Mouse (Mus musculus): Measurements from ENCODE around the gene Armh4. TPM values are rescaled to one million over a fixed set of nuclear protein-coding genes. Genes with fewer than 3 reads are reported as not detected.
"Not testable (repeated sequence)": the region's sequence is repeated elsewhere in the genome, so short reads cannot be mapped to it uniquely, and the experiment has no call there.

The Armh4 gene
- polyA plus RNA-seq, 1 experiment from 2014 or later: 20.1 TPM

GRCm38 (mm10) chr14:49777539-49777938, 5.6 kb downstream of the Armh4 start:
- not testable (repeated sequence) for H3K9me3 ChIP-seq; DNase-seq (ENCODE audit: extremely low spot score, low spot score); H3K4me3 ChIP-seq; H3K36me3 ChIP-seq (replicated peaks); H3K27me3 ChIP-seq (ENCODE audit: poor library complexity, severe bottlenecking); H3K27ac ChIP-seq
- H3K4me1 ChIP-seq: peaks cover 12% of the 10 kb centered on the region
- 85% methylated on average over 4 of the region's 4 CpGs for WGBS

GRCm38 (mm10) chr14:49771746-49772145, 11.4 kb downstream of the Armh4 start:
- WGBS: 87% methylated on average over 1 of the region's 1 CpGs

GRCm38 (mm10) chr14:49766601-49767000, 16.6 kb downstream of the Armh4 start:
- H3K27me3 ChIP-seq (ENCODE audit: poor library complexity, severe bottlenecking): no peaks in the 10 kb centered on the region
- H3K4me3 ChIP-seq: no peak overlapping the region
- peaks cover 7% of the 10 kb centered on the region for H3K36me3 ChIP-seq (replicated peaks)
- H3K9me3 ChIP-seq: no peaks in the 10 kb centered on the region
- WGBS: 90% methylated on average over 4 of the region's 4 CpGs
- H3K4me1 ChIP-seq: no peaks in the 10 kb centered on the region
- DNase-seq (ENCODE audit: extremely low spot score, low spot score): no peak
- H3K27ac ChIP-seq: no peak overlapping the region

More at GRCm38 (mm10) chr14:49771746-49772145, 11.4 kb downstream of the Armh4 start:
- H3K27ac ChIP-seq: no peak overlapping the region
- no peaks in the 10 kb centered on the region for H3K9me3 ChIP-seq
- H3K36me3 ChIP-seq (replicated peaks): peaks cover 7% of the 10 kb centered on the region
- no peak overlapping the region for H3K4me3 ChIP-seq
- DNase-seq (ENCODE audit: extremely low spot score, low spot score): no peak
- no peaks in the 10 kb centered on the region for H3K27me3 ChIP-seq (ENCODE audit: poor library complexity, severe bottlenecking)
- no peaks in the 10 kb centered on the region for H3K4me1 ChIP-seq

GRCm38 (mm10) chr14:49755845-49756244, 27.3 kb downstream of the Armh4 start:
- 96% methylated on average over 1 of the region's 1 CpGs for WGBS
- no peak for DNase-seq (ENCODE audit: extremely low spot score, low spot score)
- H3K4me3 ChIP-seq: no peak overlapping the region
- 0 out of 2 replicates have a peak, but pooled peaks cover 2% of the 10 kb centered on the region for H3K36me3 ChIP-seq (replicated peaks)
- H3K27me3 ChIP-seq (ENCODE audit: poor library complexity, severe bottlenecking): no peaks in the 10 kb centered on the region
- H3K27ac ChIP-seq: no peak overlapping the region
- no peaks in the 10 kb centered on the region for H3K4me1 ChIP-seq
- no peaks in the 10 kb centered on the region for H3K9me3 ChIP-seq

- no peaks in the 10 kb centered on the region for H3K4me1 ChIP-seq
- H3K9me3 ChIP-seq: no peaks in the 10 kb centered on the region
- no peak overlapping the region for H3K27ac ChIP-seq
- H3K36me3 ChIP-seq (replicated peaks): 0 out of 2 replicates have a peak, but pooled peaks cover 4% of the 10 kb centered on the region
- no peak for DNase-seq (ENCODE audit: extremely low spot score, low spot score)
- no peaks in the 10 kb centered on the region for H3K27me3 ChIP-seq (ENCODE audit: poor library complexity, severe bottlenecking)
- H3K4me3 ChIP-seq: no peak overlapping the region
Observed at GRCm38 (mm10) chr14:49752614-49753013, 30.6 kb downstream of the Armh4 start.

GRCm38 (mm10) chr14:49745874-49746273, 37.3 kb downstream of the Armh4 start:
- H3K27ac ChIP-seq: no peak overlapping the region
- 95% methylated on average over 1 of the region's 1 CpGs for WGBS
- no peaks in the 10 kb centered on the region for H3K27me3 ChIP-seq (ENCODE audit: poor library complexity, severe bottlenecking)
- no peaks in the 10 kb centered on the region for H3K9me3 ChIP-seq
- H3K36me3 ChIP-seq (replicated peaks): 0 out of 2 replicates have a peak, but pooled peaks cover 2% of the 10 kb centered on the region
- no peak overlapping the region for H3K4me3 ChIP-seq
- no peak for DNase-seq (ENCODE audit: extremely low spot score, low spot score)
- H3K4me1 ChIP-seq: no peaks in the 10 kb centered on the region

GRCm38 (mm10) chr14:49743946-49744526, 39.1 kb downstream of the Armh4 start:
- no peaks in the 10 kb centered on the region for H3K9me3 ChIP-seq
- H3K27me3 ChIP-seq (ENCODE audit: poor library complexity, severe bottlenecking): no peaks in the 10 kb centered on the region
- no peak for DNase-seq (ENCODE audit: extremely low spot score, low spot score)
- H3K4me3 ChIP-seq: no peak overlapping the region
- H3K36me3 ChIP-seq (replicated peaks): no peaks in the 10 kb centered on the region
- 87% methylated on average over 6 of the region's 6 CpGs for whole genome bisulfite sequencing
- H3K27ac ChIP-seq: no peak overlapping the region
- no peaks in the 10 kb centered on the region for H3K4me1 ChIP-seq

- no peak overlapping the region for H3K4me3 ChIP-seq
Observed at GRCm38 (mm10) chr14:49739328-49739727, 43.9 kb downstream of the Armh4 start.

GRCm38 (mm10) chr14:49738441-49739088, 44.6 kb downstream of the Armh4 start:
- WGBS: 59% methylated on average over 2 of the region's 2 CpGs
- no peak overlapping the region for H3K27ac ChIP-seq
- no peak for DNase-seq (ENCODE audit: extremely low spot score, low spot score)
- H3K4me3 ChIP-seq: no peak overlapping the region
- H3K27me3 ChIP-seq (ENCODE audit: poor library complexity, severe bottlenecking): no peaks in the 10 kb centered on the region
- peaks cover 13% of the 10 kb centered on the region for H3K4me1 ChIP-seq
- no peaks in the 10 kb centered on the region for H3K36me3 ChIP-seq (replicated peaks)
- no peaks in the 10 kb centered on the region for H3K9me3 ChIP-seq

More at GRCm38 (mm10) chr14:49739328-49739727, 43.9 kb downstream of the Armh4 start:
- 72% methylated on average over 7 of the region's 7 CpGs for WGBS
- Histone ChIP-seq H3K27ac (no peak overlapping the region), H3K27me3 (ENCODE audit: poor library complexity, severe bottlenecking) (no peaks in the 10 kb centered on the region), H3K4me1 (peaks cover 13% of the 10 kb centered on the region), H3K9me3 (no peaks in the 10 kb centered on the region), H3K36me3 (replicated peaks) (no peaks in the 10 kb centered on the region)
- DNase-seq (ENCODE audit: extremely low spot score, low spot score): no peak

- no peak overlapping the region for H3K27ac ChIP-seq
- H3K36me3 ChIP-seq (replicated peaks): no peaks in the 10 kb centered on the region
- H3K4me3 ChIP-seq: no peak overlapping the region
- no peaks in the 10 kb centered on the region for H3K27me3 ChIP-seq (ENCODE audit: poor library complexity, severe bottlenecking)
- DNase-seq (ENCODE audit: extremely low spot score, low spot score): no peak
- no peaks in the 10 kb centered on the region for H3K9me3 ChIP-seq
- H3K4me1 ChIP-seq: peaks cover 13% of the 10 kb centered on the region
Observed at GRCm38 (mm10) chr14:49733950-49734349, 49.2 kb downstream of the Armh4 start.

- no peak for DNase-seq (ENCODE audit: extremely low spot score, low spot score)
- WGBS: 70% methylated on average over 4 of the region's 4 CpGs
- H3K9me3 ChIP-seq: no peaks in the 10 kb centered on the region
- no peaks in the 10 kb centered on the region for H3K4me1 ChIP-seq
- no peak overlapping the region for H3K27ac ChIP-seq
- H3K36me3 ChIP-seq (replicated peaks): no peaks in the 10 kb centered on the region
- no peaks in the 10 kb centered on the region for H3K27me3 ChIP-seq (ENCODE audit: poor library complexity, severe bottlenecking)
- H3K4me3 ChIP-seq: no peak overlapping the region
Observed at GRCm38 (mm10) chr14:49723361-49724054, 59.7 kb downstream of the Armh4 start.

GRCm38 (mm10) chr14:49722782-49723181, 60.4 kb downstream of the Armh4 start:
- Histone ChIP-seq H3K27me3 (ENCODE audit: poor library complexity, severe bottlenecking) (no peaks in the 10 kb centered on the region), H3K4me1 (no peaks in the 10 kb centered on the region), H3K4me3 (no peak overlapping the region), H3K27ac (no peak overlapping the region), H3K9me3 (no peaks in the 10 kb centered on the region), H3K36me3 (replicated peaks) (no peaks in the 10 kb centered on the region)
- WGBS: 75% methylated on average over 3 of the region's 3 CpGs
- no peak for DNase-seq (ENCODE audit: extremely low spot score, low spot score)

- Histone ChIP-seq H3K9me3 (no peaks in the 10 kb centered on the region), H3K27me3 (ENCODE audit: poor library complexity, severe bottlenecking) (no peaks in the 10 kb centered on the region), H3K4me1 (no peaks in the 10 kb centered on the region), H3K4me3 (no peak overlapping the region), H3K36me3 (replicated peaks) (no peaks in the 10 kb centered on the region), H3K27ac (no peak overlapping the region)
- no peak for DNase-seq (ENCODE audit: extremely low spot score, low spot score)
- 88% methylated on average over 1 of the region's 1 CpGs for WGBS
Observed at GRCm38 (mm10) chr14:49721281-49721680, 61.9 kb downstream of the Armh4 start.
